Mouse (Mus musculus): ENCODE measurements at regions not wholly inside any gene's neighbourhood (a gene's known extent, or its start where the extent isn't known, plus 50 kb on each side); places are given as distances from the start of the nearest gene placed in this dataset.
A peak's percentile ranks its signal among the peaks of the same experiment; 100 is the strongest.

DNA sequence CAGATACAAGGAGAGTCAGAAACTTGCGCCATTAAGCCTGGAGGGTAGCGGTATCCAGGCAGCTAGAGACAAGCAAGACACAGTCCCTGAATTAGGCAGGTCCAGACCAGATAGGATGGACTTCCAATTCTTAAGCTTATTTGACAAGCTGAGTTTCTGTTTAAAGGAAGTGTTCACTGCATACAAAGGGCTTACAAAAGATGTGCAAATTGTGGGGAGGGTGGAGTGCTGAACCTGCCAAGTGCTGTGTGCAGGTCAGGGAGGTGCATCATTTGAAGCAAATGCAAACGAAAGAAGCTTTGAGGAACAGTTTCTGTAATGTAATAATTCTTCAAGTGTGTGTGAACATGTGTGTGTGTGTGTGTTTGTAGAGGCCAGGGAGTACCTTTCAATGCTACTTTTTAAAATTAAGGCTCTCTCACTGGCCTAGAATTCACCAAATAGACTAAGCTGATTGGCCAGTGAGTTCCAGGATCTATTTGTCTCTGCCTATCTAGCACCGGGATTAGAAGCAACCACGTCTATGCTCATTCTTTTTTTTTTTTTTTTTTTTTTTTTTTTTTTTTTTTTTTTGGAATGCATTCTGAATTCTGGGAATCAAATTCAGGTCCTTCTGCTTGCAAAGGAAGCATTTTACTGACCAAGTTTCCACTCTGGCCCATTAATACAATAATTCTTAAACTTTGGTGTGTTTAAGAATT lies 74.6 kb upstream of the Gm4894 start:
- ATAC-seq (ENCODE audit: insufficient number of reproducible peaks, low FRiP score, low TSS enrichment) = no peak

DNA sequence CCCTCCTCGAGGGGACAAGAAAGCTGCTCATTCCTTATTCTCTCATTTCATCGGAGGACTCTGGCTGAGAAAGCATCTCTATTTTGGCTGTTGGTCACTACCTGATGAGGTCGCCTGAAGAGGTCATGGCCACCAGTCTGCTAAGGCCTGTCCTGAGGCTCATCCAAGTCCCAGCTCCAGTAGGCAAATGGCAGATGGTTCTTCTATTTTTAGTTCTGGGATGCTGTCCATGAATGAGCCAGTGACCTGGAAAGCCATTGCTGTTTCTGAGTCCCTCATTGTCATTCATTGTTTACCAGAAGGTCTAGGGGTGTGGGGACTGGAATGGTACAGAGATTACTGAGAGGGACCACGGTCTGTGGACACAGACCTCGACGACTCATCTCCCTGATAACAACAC lies 71.8 kb upstream of the Gm4894 start:
- ATAC-seq (ENCODE audit: insufficient number of reproducible peaks, low FRiP score, low TSS enrichment) = peak; percentile 94

DNA sequence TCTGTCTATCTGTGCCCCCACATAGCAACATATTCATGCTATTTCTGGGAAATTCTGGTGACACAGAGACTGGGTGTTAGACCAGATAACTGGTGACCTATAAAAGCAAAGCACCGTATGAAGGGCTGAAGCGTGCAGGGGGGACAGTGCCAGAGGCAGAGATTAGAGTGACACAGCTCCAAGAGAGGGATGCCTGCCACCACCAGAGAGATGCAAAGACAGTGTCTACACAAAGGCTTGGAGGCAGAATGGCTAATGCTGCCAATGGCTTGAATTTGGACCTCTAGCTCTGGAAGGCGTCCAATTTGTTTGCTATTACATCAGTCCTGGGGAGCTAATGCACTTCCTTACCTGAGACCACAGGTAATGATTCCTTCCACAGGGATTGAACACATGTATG lies 65.5 kb upstream of the Gm4894 start:
- peak; percentile 72 for ATAC-seq (ENCODE audit: insufficient number of reproducible peaks, low FRiP score, low TSS enrichment)

DNA sequence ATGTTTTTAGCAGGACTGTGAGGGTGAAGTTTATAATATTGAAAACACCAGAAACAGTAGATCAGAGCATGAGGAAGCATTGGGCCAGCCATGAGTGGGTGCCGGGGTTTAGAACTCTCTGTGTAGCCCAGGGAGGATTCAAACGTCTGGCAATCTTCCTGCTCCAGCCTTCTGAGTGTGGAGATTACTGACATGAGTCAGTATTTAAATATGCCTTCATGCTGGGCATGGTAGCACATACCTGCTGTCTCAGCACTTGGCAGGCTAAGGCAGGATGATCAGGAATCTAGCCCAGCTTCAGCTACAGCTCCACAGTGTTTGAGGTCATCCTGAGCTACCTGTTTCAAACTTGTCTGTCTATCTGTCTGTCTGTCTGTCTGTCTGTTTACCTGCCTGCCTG lies 60.9 kb upstream of the Gm4894 start:
- peak; percentile 82 for ATAC-seq (ENCODE audit: insufficient number of reproducible peaks, low FRiP score, low TSS enrichment)

DNA sequence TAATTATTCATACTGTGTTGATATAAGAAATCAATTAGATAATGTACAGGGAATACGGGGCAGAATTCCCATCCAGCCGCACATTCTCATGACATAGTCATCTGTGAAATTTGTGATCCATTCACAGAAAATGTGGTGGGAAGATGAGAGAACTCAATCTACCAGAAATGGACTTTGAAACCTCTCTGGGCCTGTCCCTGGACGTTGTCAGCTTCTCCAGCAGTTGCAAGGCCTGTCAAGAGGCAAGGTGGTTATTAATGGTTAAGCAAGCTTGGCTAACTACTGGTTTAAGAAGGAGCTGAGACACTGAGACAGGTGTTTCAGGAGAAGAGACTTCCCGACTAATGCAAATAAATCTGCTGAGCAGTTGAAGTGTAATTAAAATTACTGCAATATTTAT lies 57.6 kb upstream of the Gm4894 start:
- no peak for ATAC-seq (ENCODE audit: insufficient number of reproducible peaks, low FRiP score, low TSS enrichment)

Measured in cerebellum, adult (tissue).